Comparison of ENCODE assay signal across 11 mouse cellular contexts in the genomic region with DNA sequence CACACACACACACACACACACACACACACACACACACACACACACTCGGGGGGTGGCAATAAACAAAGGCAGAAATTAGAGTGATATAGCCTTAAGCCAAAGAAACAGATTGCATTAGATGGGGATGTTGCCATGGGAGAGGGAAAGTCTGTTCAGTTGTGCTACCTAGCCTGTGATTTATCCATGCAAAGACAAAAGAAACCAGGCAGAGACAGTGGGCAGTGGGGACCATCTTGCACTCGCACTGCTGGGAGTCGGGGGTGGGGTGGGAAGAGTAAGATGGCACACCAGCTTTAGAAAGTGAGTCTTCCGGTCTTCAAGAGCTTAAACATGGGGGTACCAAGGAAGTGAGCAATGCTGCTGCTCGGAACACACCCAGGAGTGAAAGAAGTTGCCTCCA. TPM values are rescaled to one million over a fixed set of nuclear protein-coding genes. Genes with fewer than 3 reads are reported as not detected.
DNase-seq lines count a peak whose midpoint lies in the region; ATAC-seq and TF ChIP-seq lines count a peak whose summit lies in the region.
"Had no signal": no experiment of that assay in that cellular context is flagged by ENCODE, and none has a peak within 500 bp of the region (broad histone marks: within the 10 kb centered on the region; RNA-seq: fewer than 3 reads in every experiment).

No protein-coding gene starts in this region.

- DNase-seq in forebrain, postnatal 0 days: peak; percentile 51
- no peak for DNase-seq in forebrain, embryonic 14.5 days (ENCODE audit: low spot score)
- no peak for DNase-seq in lung, embryonic 14.5 days
- no peak for DNase-seq in lung, postnatal 14 days
- no peak for DNase-seq in spleen, postnatal 4 days (ENCODE audit: low spot score in 2 of 2)
- DNase-seq in frontal cortex, postnatal 25 days (ENCODE audit: low spot score in 2 of 2): no peak
- DNase-seq: gastrocnemius, postnatal 14 days; kidney, adult 18-20 months had no signal

- 62% methylated on average over 5 of the region's 5 CpGs for WGBS in forebrain, postnatal 0 days
- 73% methylated on average over 5 of the region's 5 CpGs for WGBS in forebrain, embryonic 14.5 days
- 65% methylated on average over 5 of the region's 5 CpGs for WGBS in lung, embryonic 14.5 days
- 60% methylated on average over 5 of the region's 5 CpGs for WGBS in embryonic facial prominence, embryonic 13.5 days
- 48% methylated on average over 5 of the region's 5 CpGs for WGBS in neural tube, embryonic 13.5 days

- no peaks in the 10 kb centered on the region for H3K27me3 ChIP-seq in forebrain, postnatal 0 days (ENCODE audit: insufficient read depth, low read length)
- no peaks in the 10 kb centered on the region for H3K27me3 ChIP-seq in forebrain, embryonic 14.5 days (replicated peaks; ENCODE audit: control insufficient read depth, insufficient read depth, low read length)
- no peaks in the 10 kb centered on the region for H3K27me3 ChIP-seq in lung, embryonic 14.5 days (ENCODE audit: insufficient read depth, low read length)
- H3K27me3 ChIP-seq in embryonic facial prominence, embryonic 13.5 days: no peaks in the 10 kb centered on the region
- no peaks in the 10 kb centered on the region for H3K27me3 ChIP-seq in neural tube, embryonic 13.5 days

- peaks cover 3% of the 10 kb centered on the region; the same call in 1 of the 2 replicates for H3K4me1 ChIP-seq in forebrain, postnatal 0 days (ENCODE audit: insufficient read depth)
- H3K4me1 ChIP-seq in forebrain, embryonic 14.5 days (ENCODE audit: control insufficient read depth, insufficient read depth, low read length): no peaks in the 10 kb centered on the region
- no peaks in the 10 kb centered on the region; the same call in 1 of the 2 replicates for H3K4me1 ChIP-seq in lung, embryonic 14.5 days (ENCODE audit: insufficient read depth)
- H3K4me1 ChIP-seq in embryonic facial prominence, embryonic 13.5 days: 0 out of 2 replicates have a peak, but pooled peaks cover 7% of the 10 kb centered on the region
- peaks cover 25% of the 10 kb centered on the region for H3K4me1 ChIP-seq in neural tube, embryonic 13.5 days (replicated peaks)

- no peak for TF ChIP-seq CTCF in forebrain, postnatal 0 days (IDR thresholded peaks at IDR 0.05; ENCODE audit: low read depth)
- TF ChIP-seq CTCF in lung, embryonic 14.5 days (IDR thresholded peaks at IDR 0.05; ENCODE audit: low read depth): no peak

- H3K36me3 ChIP-seq in forebrain, postnatal 0 days (ENCODE audit: insufficient read depth): no peaks in the 10 kb centered on the region
- H3K36me3 ChIP-seq in forebrain, embryonic 14.5 days (ENCODE audit: control insufficient read depth, insufficient read depth, low read length): no peaks in the 10 kb centered on the region
- H3K36me3 ChIP-seq in lung, embryonic 14.5 days (ENCODE audit: insufficient read depth): no peaks in the 10 kb centered on the region
- H3K36me3 ChIP-seq in embryonic facial prominence, embryonic 13.5 days: no peaks in the 10 kb centered on the region
- no peaks in the 10 kb centered on the region for H3K36me3 ChIP-seq in neural tube, embryonic 13.5 days
- H3K36me3 ChIP-seq: G1E had no signal

- peak overlapping the region; percentile 39 for H3K4me2 ChIP-seq in forebrain, postnatal 0 days (ENCODE audit: low read depth)
- no peak overlapping the region for H3K4me2 ChIP-seq in forebrain, embryonic 14.5 days (ENCODE audit: low read length)
- H3K4me2 ChIP-seq in lung, embryonic 14.5 days: peak overlapping the region; percentile 42
- peak overlapping the region; percentile 40; the same call in 1 of the 2 replicates for H3K4me2 ChIP-seq in embryonic facial prominence, embryonic 13.5 days
- peak overlapping the region; percentile 42 for H3K4me2 ChIP-seq in neural tube, embryonic 13.5 days

- H3K9ac ChIP-seq in forebrain, postnatal 0 days: no peak overlapping the region; the same call in 1 of the 2 replicates
- no peak overlapping the region for H3K9ac ChIP-seq in forebrain, embryonic 14.5 days (ENCODE audit: low read length)
- no peak overlapping the region for H3K9ac ChIP-seq in lung, embryonic 14.5 days
- no peak overlapping the region for H3K9ac ChIP-seq in embryonic facial prominence, embryonic 13.5 days
- 0 out of 2 replicates have a peak overlapping the region, but pooled peaks have one; percentile 54 for H3K9ac ChIP-seq in neural tube, embryonic 13.5 days

- H3K9me3 ChIP-seq in forebrain, postnatal 0 days (ENCODE audit: low read length): no peaks in the 10 kb centered on the region
- H3K9me3 ChIP-seq in forebrain, embryonic 14.5 days (replicated peaks; ENCODE audit: control insufficient read depth, low read length): no peaks in the 10 kb centered on the region
- no peaks in the 10 kb centered on the region for H3K9me3 ChIP-seq in lung, embryonic 14.5 days (ENCODE audit: low read depth, low read length)
- H3K9me3 ChIP-seq in embryonic facial prominence, embryonic 13.5 days: no peaks in the 10 kb centered on the region
- no peaks in the 10 kb centered on the region for H3K9me3 ChIP-seq in neural tube, embryonic 13.5 days
- H3K9me3 ChIP-seq: G1E had no signal

- peak overlapping the region; percentile 71 for H3K27ac ChIP-seq in forebrain, postnatal 0 days (ENCODE audit: low read depth, low read length)
- H3K27ac ChIP-seq in forebrain, embryonic 14.5 days (ENCODE audit: low read depth, low read length): no peak overlapping the region
- no peak overlapping the region for H3K27ac ChIP-seq in lung, embryonic 14.5 days (ENCODE audit: low read depth)
- H3K27ac ChIP-seq in embryonic facial prominence, embryonic 13.5 days: no peak overlapping the region
- H3K27ac ChIP-seq in neural tube, embryonic 13.5 days (replicated peaks): peak overlapping the region; percentile 38; the same call in 1 of the 2 replicates

- ATAC-seq in forebrain, postnatal 0 days: peak; percentile 68
- ATAC-seq in forebrain, embryonic 14.5 days: no peak
- ATAC-seq in lung, embryonic 14.5 days (ENCODE audit: insufficient read depth): no peak
- no peak for ATAC-seq in embryonic facial prominence, embryonic 13.5 days (ENCODE audit: insufficient number of reproducible peaks, insufficient read depth, low FRiP score, low TSS enrichment, low read depth)
- ATAC-seq in neural tube, embryonic 13.5 days (ENCODE audit: low read depth): peak; percentile 57; the same call in 1 of the 2 replicates

- H3K4me3 ChIP-seq in forebrain, postnatal 0 days (ENCODE audit: low read depth, low read length): no peak overlapping the region
- H3K4me3 ChIP-seq in forebrain, embryonic 14.5 days (ENCODE audit: low read depth, low read length): no peak overlapping the region
- H3K4me3 ChIP-seq in lung, embryonic 14.5 days (ENCODE audit: low read depth, low read length): no peak overlapping the region
- H3K4me3 ChIP-seq in embryonic facial prominence, embryonic 13.5 days: no peak overlapping the region
- H3K4me3 ChIP-seq in neural tube, embryonic 13.5 days: no peak overlapping the region

RNA-seq across cellular contexts. Expression of a gene that starts 14.0 kb away (rescaled TPM):
- 172 and 182 TPM in 2 replicates for total RNA-seq in forebrain, postnatal 0 days (2014; rRNA removed)
- polyA plus RNA-seq in forebrain, postnatal 0 days (2015; fragmentation: Nextera tagmentation; extraction: Ambion mirVana): 36.9 and 42.4 TPM in 2 replicates
- 56.3 and 58.4 TPM in 2 replicates for polyA plus RNA-seq in forebrain, embryonic 14.5 days (2014; fragmentation: Nextera tagmentation; extraction: Ambion mirVana)
- polyA plus RNA-seq in lung, embryonic 14.5 days (2014; fragmentation: Nextera tagmentation; extraction: Ambion mirVana): 57.3 and 62.0 TPM in 2 replicates
- polyA plus RNA-seq in embryonic facial prominence, embryonic 13.5 days (2015; fragmentation: Nextera tagmentation; extraction: Ambion mirVana): 49.4 and 52.0 TPM in 2 replicates
- 53.1 and 61.5 TPM in 2 replicates for polyA plus RNA-seq in neural tube, embryonic 13.5 days (2015; fragmentation: Nextera tagmentation; extraction: Ambion mirVana)

RNA-seq across cellular contexts. Expression of a gene that starts 22.5 kb away (rescaled TPM):
- 273 and 366 TPM in 2 replicates for total RNA-seq in forebrain, postnatal 0 days (2014; rRNA removed)
- polyA plus RNA-seq in forebrain, postnatal 0 days (2015; fragmentation: Nextera tagmentation; extraction: Ambion mirVana): 580 and 648 TPM in 2 replicates
- 452 and 491 TPM in 2 replicates for polyA plus RNA-seq in forebrain, embryonic 14.5 days (2014; fragmentation: Nextera tagmentation; extraction: Ambion mirVana)
- polyA plus RNA-seq in lung, embryonic 14.5 days (2014; fragmentation: Nextera tagmentation; extraction: Ambion mirVana): 479 and 486 TPM in 2 replicates
- polyA plus RNA-seq in embryonic facial prominence, embryonic 13.5 days (2015; fragmentation: Nextera tagmentation; extraction: Ambion mirVana): 507 and 586 TPM in 2 replicates
- 552 and 587 TPM in 2 replicates for polyA plus RNA-seq in neural tube, embryonic 13.5 days (2015; fragmentation: Nextera tagmentation; extraction: Ambion mirVana)

Comparison
In these comparisons a context has a peak if more than half of its experiments do, and no peak if none do; other contexts are left out.
1. ATAC-seq: peak in forebrain, postnatal 0 days (single experiment) and neural tube, embryonic 13.5 days (single experiment); none in forebrain, embryonic 14.5 days (single experiment), lung, embryonic 14.5 days (single experiment) and embryonic facial prominence, embryonic 13.5 days (single experiment).
2. H3K27ac ChIP-seq: peak in forebrain, postnatal 0 days (single experiment) and neural tube, embryonic 13.5 days (single experiment); none in forebrain, embryonic 14.5 days (single experiment), lung, embryonic 14.5 days (single experiment) and embryonic facial prominence, embryonic 13.5 days (single experiment).